Mouse (Mus musculus): ENCODE results near the gene Tmbim1.

- TF ChIP-seq POLR2A (IDR thresholded peaks at IDR 0.05; ENCODE audit: extremely low read depth, insufficient read depth, low read length) (no peak), CTCF (IDR thresholded peaks at IDR 0.05; ENCODE audit: extremely low read depth, insufficient read depth, low read length) (no peak)
Observed at GRCm38 (mm10) chr1:74342308-74342707, 36.9 kb upstream of the Tmbim1 start.
